Mouse (Mus musculus) right cerebral cortex, postnatal 14 days (tissue): ENCODE measurements around the gene Fh1.

Experiments
- DNase-seq: peaks from one replicate; pipeline ENCODE4 v3.0.0; 2022

Fh1 gene

GRCm38 (mm10) chr1:175619814-175620431 lies 5.5 kb downstream of the Fh1 start, which contains the start of gene Kmo:
Gene Kmo (plus strand): TSS chr1:175620381.
- DNase-seq, result no peak

- DNase-seq, result no peak
Measured at GRCm38 (mm10) chr1:175614992-175615391, 10.4 kb downstream of the Fh1 start.

- no peak for DNase-seq
Measured at GRCm38 (mm10) chr1:175608708-175609107, 16.7 kb downstream of the Fh1 start.

- no peak for DNase-seq
Measured at GRCm38 (mm10) chr1:175607838-175608585, 17.4 kb downstream of the Fh1 start.

- DNase-seq, result no peak
Measured at GRCm38 (mm10) chr1:175607308-175607707, 18.1 kb downstream of the Fh1 start.

- no peak for DNase-seq
Measured at GRCm38 (mm10) chr1:175603390-175603789, 22.0 kb downstream of the Fh1 start.

- no peak for DNase-seq
Measured at GRCm38 (mm10) chr1:175602231-175602630, 23.2 kb downstream of the Fh1 start.

GRCm38 (mm10) chr1:175592832-175593231 lies 32.6 kb downstream of the Fh1 start:
- DNase-seq, result no peak

GRCm38 (mm10) chr1:175586656-175587055 lies 38.8 kb downstream of the Fh1 start:
- no peak for DNase-seq

- DNase-seq, result no peak
Measured at GRCm38 (mm10) chr1:175585267-175585666, 40.2 kb downstream of the Fh1 start.

GRCm38 (mm10) chr1:175582799-175583198 lies 42.6 kb downstream of the Fh1 start:
- DNase-seq, result no peak

GRCm38 (mm10) chr1:175580346-175580745 lies 45.1 kb downstream of the Fh1 start:
- no peak for DNase-seq

GRCm38 (mm10) chr1:175579598-175580235 lies 45.7 kb downstream of the Fh1 start:
- no peak for DNase-seq

- no peak for DNase-seq
Measured at GRCm38 (mm10) chr1:175578425-175579096, 46.9 kb downstream of the Fh1 start.

- no peak for DNase-seq
Measured at GRCm38 (mm10) chr1:175574129-175574528, 51.3 kb downstream of the Fh1 start.

- no peak for DNase-seq
Measured at GRCm38 (mm10) chr1:175565579-175566103, 59.8 kb downstream of the Fh1 start.

GRCm38 (mm10) chr1:175564321-175564720 lies 61.1 kb downstream of the Fh1 start:
- no peak for DNase-seq

GRCm38 (mm10) chr1:175562379-175562778 lies 63.1 kb downstream of the Fh1 start:
- DNase-seq, result no peak

GRCm38 (mm10) chr1:175561806-175562205 lies 63.6 kb downstream of the Fh1 start:
- DNase-seq, result no peak

- DNase-seq, result no peak
Measured at GRCm38 (mm10) chr1:175554641-175555040, 70.8 kb downstream of the Fh1 start.

GRCm38 (mm10) chr1:175552474-175552873 lies 73.0 kb downstream of the Fh1 start:
- DNase-seq, result no peak

- DNase-seq, result no peak
Measured at GRCm38 (mm10) chr1:175550586-175550985, 74.8 kb downstream of the Fh1 start.
